Mouse (Mus musculus) neutrophil, adult 65 days (primary cell): ENCODE data around the gene Serpina7. TPM values are rescaled to one million over a fixed set of nuclear protein-coding genes. Genes with fewer than 3 reads are reported as not detected.

Experiments
- total RNA-seq: library from RNA; stranded (reverse); gene quantifications from 2 replicates; pipeline ENCODE4 v1.2.4, GENCODE M21; 2023

Gene Serpina7
- not detected in 2 replicates for total RNA-seq

DNA sequence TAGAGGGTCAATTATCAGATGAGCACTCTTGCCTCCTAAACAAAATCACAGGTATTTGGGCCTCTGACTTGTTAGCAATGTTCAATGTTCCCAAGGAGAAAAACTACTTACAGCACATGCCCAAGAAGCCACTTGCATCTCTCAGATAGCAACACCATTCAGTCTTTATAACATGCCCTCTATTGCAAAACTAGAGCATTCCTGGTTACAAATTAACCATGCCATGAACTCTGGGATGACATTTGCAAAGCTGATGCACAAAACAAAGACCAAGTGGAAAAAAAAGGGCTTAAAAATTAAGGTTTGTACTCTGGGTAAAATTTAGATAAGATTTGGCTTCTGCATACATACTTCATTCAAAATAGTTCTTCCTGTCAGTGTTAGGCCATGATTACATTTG lies at the start of gene Serpina7:
Gene Serpina7 (minus strand): TSS at position 160 of the 400 bp plus-strand sequence.

DNA sequence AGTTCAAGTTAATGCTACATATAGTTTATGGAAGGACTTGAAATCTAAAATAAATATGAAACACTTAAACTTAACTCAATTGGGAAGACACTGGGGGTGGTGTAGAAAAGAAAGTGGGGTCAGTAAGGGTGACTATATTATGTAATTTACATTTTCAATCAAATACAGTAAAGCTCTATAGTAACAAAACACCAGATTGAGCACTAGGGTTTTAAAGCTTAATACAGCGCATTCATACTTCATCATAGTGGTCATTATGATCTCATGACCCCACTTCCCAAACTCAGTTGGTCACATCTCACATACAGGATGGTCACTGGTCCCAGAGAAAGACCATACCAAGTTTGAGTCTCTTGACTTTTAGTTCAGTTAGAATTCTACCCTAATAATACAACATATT lies 907 bp upstream of the Serpina7 start, which contains the start of gene 4930513O06Rik:
Gene 4930513O06Rik (plus strand): TSS at position 301 of the 400 bp plus-strand sequence.

Other genes with a start within 250 kb of the Serpina7 start
- not detected in 2 replicates for gene Nrk, start 170.8 kb downstream of the Serpina7 start, total RNA-seq
- gene 4930513O06Rik, start 1.0 kb upstream of the Serpina7 start, total RNA-seq: not detected in 2 replicates
- not detected in 2 replicates for gene 4933428M09Rik, start 94.0 kb upstream of the Serpina7 start, total RNA-seq
- gene Mum1l1, start 124.8 kb upstream of the Serpina7 start, total RNA-seq: not detected in 2 replicates
- 0.34 TPM in 1 of 2 replicates, not detected in the other for gene Trap1a, start 248.4 kb upstream of the Serpina7 start, total RNA-seq